Mouse (Mus musculus) T-helper 2 cell (primary cell): ENCODE data around the gene Pacrg.

ENCODE experiments used
- in situ Hi-C: fragments of 300-600 bp; cut with MboI, MseI; formaldehyde crosslinking; loops from one replicate; pipeline ENCODE4 v1.15.1; 2025; ENCODE audit warnings: high pct_unique_total_duplicates

Gene Pacrg

GRCm38 (mm10) chr17:10383406-10383805 is 456.7 kb downstream of the Pacrg start:
- in situ Hi-C loops: loop anchor here (25.0 kb wide), 1 partner anchor 996 kb away; no protein-coding TSS in a partner anchor

- in situ Hi-C loops: loop anchor here (25.0 kb wide), 1 partner anchor 991 kb away; no protein-coding TSS in a partner anchor
Measured at GRCm38 (mm10) chr17:10378467-10379175, 461.5 kb downstream of the Pacrg start.

- in situ Hi-C loops: loop anchor here (25.0 kb wide), 1 partner anchor 990 kb away; no protein-coding TSS in a partner anchor
Measured at GRCm38 (mm10) chr17:10377606-10378005, 462.5 kb downstream of the Pacrg start.

- in situ Hi-C loops: no loop called here
Measured at GRCm38 (mm10) chr17:10374316-10374715, 465.8 kb downstream of the Pacrg start.

GRCm38 (mm10) chr17:10373727-10374126 is 466.4 kb downstream of the Pacrg start:
- in situ Hi-C loops: no loop called here

GRCm38 (mm10) chr17:10372001-10372785 is 467.9 kb downstream of the Pacrg start:
- in situ Hi-C loops: no loop called here

GRCm38 (mm10) chr17:10371472-10371871 is 468.6 kb downstream of the Pacrg start:
- in situ Hi-C loops: no loop called here

- in situ Hi-C loops: no loop called here
Measured at GRCm38 (mm10) chr17:10370660-10371130, 469.4 kb downstream of the Pacrg start.

GRCm38 (mm10) chr17:10369961-10370659 is 470.0 kb downstream of the Pacrg start:
- in situ Hi-C loops: no loop called here

- in situ Hi-C loops: no loop called here
Measured at GRCm38 (mm10) chr17:10367044-10367443, 473.1 kb downstream of the Pacrg start.

- in situ Hi-C loops: no loop called here
Measured at GRCm38 (mm10) chr17:10366577-10366976, 473.5 kb downstream of the Pacrg start.

GRCm38 (mm10) chr17:10365501-10366482 is 474.3 kb downstream of the Pacrg start:
- in situ Hi-C loops: no loop called here

GRCm38 (mm10) chr17:10363151-10363550 is 477.0 kb downstream of the Pacrg start:
- in situ Hi-C loops: no loop called here

- in situ Hi-C loops: no loop called here
Measured at GRCm38 (mm10) chr17:10361882-10362291, 478.2 kb downstream of the Pacrg start.

GRCm38 (mm10) chr17:10360738-10361137 is 479.4 kb downstream of the Pacrg start:
- in situ Hi-C loops: no loop called here

- in situ Hi-C loops: no loop called here
Measured at GRCm38 (mm10) chr17:10359466-10359865, 480.6 kb downstream of the Pacrg start.

GRCm38 (mm10) chr17:10357348-10357747 is 482.8 kb downstream of the Pacrg start:
- in situ Hi-C loops: no loop called here

GRCm38 (mm10) chr17:10356294-10356693 is 483.8 kb downstream of the Pacrg start:
- in situ Hi-C loops: no loop called here

GRCm38 (mm10) chr17:10355746-10356145 is 484.4 kb downstream of the Pacrg start:
- in situ Hi-C loops: no loop called here
